Mouse (Mus musculus): ENCODE measurements at regions not wholly inside any gene's neighbourhood (a gene's known extent, or its start where the extent isn't known, plus 50 kb on each side); places are given as distances from the start of the nearest gene placed in this dataset.
A peak's percentile ranks its signal among the peaks of the same experiment; 100 is the strongest.

GRCm38 (mm10) chr16:78877941-78878340 lies 52.8 kb upstream of the Chodl start:
- no peak for DNase-seq

DNA sequence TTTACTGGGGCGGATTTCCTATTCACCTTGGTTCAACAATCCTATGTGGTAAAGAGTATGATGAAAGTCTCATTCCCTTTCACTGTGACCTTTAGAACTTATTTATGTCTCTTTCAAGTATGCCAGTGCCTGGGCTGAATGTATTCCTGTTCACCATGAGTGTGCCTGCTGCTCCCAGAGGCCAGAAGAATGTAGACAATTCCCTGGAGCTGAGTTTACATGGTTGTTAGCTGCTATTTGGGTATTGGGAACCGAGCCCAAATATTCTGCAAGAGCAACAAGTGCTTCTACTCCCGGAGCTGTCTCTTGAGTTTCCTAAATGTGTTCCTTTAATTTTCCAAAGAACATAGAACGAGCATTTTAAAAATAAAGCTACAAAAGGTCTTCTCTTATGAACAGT lies 71.7 kb upstream of the Chodl start:
- no peak for DNase-seq

GRCm38 (mm10) chr16:78830957-78831356 lies 99.8 kb upstream of the Chodl start:
- DNase-seq = no peak

DNA sequence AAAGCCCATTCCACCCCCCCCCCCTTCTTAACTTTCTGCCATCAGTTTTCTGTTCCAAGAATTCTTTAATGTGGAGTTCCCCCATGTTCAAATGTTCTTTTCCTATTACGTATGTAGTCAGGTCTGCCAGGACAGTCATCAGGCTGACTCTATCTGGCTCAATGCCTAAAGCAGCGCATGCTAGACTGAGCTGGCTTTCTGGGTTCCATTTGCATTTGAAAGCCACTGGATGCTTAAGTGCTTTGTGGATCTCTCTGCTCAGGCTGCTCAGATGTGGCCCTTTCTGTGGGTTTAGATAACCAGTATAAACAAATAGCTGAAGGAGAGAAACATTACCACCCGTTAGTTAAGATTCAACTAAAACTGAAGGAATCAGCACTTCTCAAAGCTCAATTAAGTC lies 103.0 kb upstream of the Chodl start:
- no peak for DNase-seq

DNA sequence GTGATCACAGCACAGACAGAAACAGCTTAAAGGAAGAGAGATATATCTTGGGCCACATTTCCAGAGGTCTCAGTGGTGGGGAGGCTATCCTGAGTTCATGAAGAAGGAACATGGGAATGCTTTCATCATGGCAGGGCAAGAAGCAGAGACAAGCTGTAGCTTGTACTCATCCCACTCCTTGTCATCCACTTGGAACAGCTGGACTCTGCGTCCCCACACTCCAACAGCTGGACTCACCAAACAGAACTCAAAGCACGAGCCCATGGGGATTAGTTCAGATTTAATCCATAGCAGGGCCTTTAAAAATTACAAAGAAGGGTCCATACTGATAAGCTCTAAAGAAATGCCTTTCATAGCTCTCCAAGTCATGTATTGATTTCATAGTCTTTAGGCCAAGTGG lies 140.7 kb upstream of the Chodl start:
- no peak for DNase-seq

GRCm38 (mm10) chr16:78759226-78759625 lies 171.5 kb upstream of the Chodl start:
- no peak for DNase-seq

GRCm38 (mm10) chr16:78737902-78738301 lies 161.4 kb upstream of the D16Ertd472e start:
- no peak for DNase-seq

GRCm38 (mm10) chr16:78730583-78731501 lies 154.3 kb upstream of the D16Ertd472e start:
- no peak for DNase-seq

GRCm38 (mm10) chr16:78725541-78725940 lies 149.0 kb upstream of the D16Ertd472e start:
- DNase-seq = no peak

GRCm38 (mm10) chr16:78709943-78710342 lies 133.4 kb upstream of the D16Ertd472e start:
- DNase-seq = no peak

- DNase-seq = no peak
These were observed 131.1 kb upstream of the D16Ertd472e start for GRCm38 (mm10) chr16:78707566-78707965.

DNA sequence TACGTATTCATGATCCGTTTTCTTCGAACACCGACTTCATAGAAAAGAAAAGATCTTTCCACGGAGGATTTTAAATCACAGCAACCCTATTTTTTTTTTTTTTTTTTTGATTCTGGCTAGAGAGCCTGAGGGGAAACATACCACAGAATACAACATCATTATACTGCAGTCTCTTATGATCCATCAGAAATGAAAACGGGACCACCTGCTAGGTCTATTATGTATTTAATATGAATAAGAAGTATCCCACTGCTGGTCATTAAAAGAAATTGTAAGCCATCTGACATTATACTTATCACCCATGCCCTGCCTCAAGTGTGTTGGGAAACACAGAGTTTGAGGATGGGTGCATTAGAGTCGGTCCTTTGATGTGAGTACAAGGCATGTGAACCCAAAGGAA lies 130.7 kb upstream of the D16Ertd472e start:
- no peak for DNase-seq

GRCm38 (mm10) chr16:78697514-78698209 lies 121.2 kb upstream of the D16Ertd472e start:
- DNase-seq = no peak

DNA sequence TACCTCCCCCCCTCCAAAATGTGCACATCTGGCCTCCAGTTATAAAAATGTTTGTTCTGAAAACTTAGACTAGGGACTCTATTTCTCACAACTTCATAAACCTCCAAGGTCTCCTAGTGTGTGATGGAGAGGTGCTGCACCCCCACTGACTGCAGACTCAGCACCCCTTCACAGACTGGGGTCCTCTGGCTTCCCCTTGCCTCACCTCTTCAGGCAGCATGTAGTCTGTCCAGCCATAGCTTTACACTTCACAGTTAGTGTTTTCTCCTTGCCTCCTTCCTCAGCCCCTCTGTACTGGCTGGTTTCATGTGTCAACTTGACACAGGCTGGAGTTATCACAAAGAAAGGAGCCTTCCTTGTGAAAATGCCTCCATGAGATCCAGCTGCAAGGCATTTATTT lies 111.7 kb upstream of the D16Ertd472e start:
- no peak for DNase-seq

GRCm38 (mm10) chr16:78685160-78685559 lies 108.7 kb upstream of the D16Ertd472e start:
- DNase-seq = no peak

- no peak for DNase-seq
These were observed 107.5 kb upstream of the D16Ertd472e start for GRCm38 (mm10) chr16:78684031-78684430.

DNA sequence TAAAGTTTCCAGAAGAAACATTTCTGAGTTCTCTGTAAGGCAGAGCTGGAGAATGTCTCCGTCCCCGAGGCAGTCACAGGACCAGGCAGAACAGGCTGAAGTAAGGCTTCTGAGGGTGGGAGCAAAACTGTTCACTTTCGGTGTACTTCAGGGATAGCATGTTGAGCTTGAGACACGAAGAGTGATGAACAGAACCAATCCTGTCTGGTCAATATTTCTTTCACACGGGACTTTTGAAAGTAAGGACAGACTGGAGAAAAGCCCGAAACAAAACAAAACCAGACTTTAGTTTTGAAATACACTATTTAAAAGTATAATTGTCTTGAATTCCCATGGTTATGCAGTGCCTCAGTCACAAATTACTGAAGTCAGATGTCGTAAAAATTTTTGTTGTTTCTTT lies 84.6 kb upstream of the D16Ertd472e start:
- no peak for DNase-seq

DNA sequence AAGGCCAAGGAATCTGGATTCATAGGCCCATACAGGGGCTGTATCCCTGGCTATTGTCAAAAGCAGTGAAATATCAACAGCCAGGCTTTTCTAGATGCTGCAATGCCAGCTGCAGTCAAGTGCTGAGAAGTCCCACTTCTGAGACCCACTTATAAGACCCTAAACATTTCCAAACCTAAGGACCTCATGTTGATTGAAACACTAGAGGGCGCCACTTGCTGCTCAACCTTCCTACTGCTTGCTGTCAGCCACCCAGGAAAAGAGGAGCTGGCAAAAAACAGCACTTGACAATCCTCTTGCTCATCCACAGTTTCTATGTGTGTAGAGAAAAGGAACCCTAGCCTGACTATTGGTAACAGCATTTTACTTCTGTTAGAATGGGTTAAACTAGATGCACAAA lies 68.2 kb upstream of the D16Ertd472e start:
- no peak for DNase-seq

DNA sequence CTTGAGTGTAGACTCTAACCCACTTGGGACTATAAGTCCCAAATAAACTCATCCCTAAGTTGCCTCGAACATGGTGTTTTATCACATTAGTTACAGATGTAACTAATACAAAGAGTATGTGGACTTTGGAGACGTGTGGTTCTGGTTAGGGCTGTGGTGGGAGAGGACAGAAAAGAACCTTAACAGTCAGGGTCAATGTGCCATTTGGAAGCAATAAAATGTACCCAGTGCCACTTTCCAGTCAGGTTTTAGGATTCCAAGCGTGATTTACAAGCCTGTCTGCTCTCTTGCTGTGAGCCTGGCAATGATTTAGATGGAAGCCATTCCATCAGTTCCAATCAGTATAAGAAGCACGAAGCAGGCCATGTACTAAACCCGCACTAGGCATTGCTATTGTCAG lies 65.2 kb upstream of the D16Ertd472e start:
- no peak for DNase-seq

- DNase-seq = no peak
These were observed 64.7 kb upstream of the D16Ertd472e start for GRCm38 (mm10) chr16:78641205-78641604.

DNA sequence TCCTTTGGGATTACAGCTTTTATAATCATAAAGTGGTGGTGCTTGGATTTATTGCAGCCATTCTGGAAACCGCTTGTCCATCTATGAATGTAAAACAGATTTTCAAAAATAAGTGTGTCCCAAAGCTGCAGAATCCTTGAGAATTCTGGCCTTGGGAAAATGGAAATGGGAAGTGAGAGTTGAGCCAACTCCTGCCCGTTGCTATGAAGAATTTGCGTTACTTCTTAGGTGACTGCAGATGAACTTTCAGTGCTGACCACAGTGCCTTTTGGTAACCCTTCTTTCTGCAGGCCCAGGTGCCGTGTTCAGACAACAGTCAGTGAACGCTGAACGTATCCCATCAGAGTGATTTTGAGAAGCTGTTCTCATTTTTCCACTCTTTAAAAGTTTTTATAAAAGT lies 60.9 kb upstream of the D16Ertd472e start:
- no peak for DNase-seq

DNA sequence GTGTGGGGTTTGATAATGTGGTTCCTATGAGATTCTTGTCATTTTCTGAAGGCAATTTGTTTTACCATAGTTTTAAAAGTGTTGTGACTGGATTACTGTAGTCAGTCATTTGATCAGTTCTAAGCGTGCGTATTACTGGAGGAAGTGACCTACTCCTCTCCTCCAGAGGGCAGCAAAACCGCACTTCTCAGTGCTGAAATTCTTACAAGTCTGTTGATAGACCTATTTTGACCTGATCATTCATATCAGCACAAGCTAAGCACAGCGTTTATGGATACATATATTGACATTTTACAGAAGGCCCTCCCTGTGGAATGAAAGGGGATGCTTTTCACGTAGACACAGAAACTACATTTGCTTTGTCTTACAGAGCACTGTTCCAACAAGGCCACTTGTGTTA lies 60.5 kb upstream of the D16Ertd472e start:
- peak; percentile 13 for DNase-seq

GRCm38 (mm10) chr16:78635774-78636173 lies 59.3 kb upstream of the D16Ertd472e start:
- no peak for DNase-seq

DNA sequence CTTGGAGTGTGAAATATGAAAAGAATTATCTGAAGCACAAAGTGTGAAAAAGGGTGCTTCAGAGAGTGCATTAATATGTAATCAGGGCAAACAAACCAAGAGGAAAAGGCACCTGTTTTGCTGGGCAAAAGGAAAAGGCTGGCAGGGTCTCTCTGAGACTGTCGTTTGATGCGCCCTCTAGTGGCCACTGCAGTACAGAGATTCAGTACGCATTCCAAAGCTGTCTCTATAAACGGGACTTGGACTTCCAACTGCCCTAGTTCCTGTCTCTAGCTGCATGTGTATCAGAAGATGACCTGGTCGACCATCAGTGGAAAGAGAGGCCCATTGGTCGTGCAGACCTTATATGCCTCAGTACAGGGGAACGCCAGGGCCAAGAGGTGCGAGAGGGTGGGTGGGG lies 58.7 kb upstream of the D16Ertd472e start:
- peak; percentile 65 for DNase-seq
